Mouse (Mus musculus): ENCODE results near the gene Dclre1b. TPM values are rescaled to one million over a fixed set of nuclear protein-coding genes. Genes with fewer than 3 reads are reported as not detected.
A peak's percentile ranks its signal among the peaks of the same experiment; 100 is the strongest.
"Not testable (repeated sequence)": the region's sequence is repeated elsewhere in the genome, so short reads cannot be mapped to it uniquely, and the experiment has no call there.

Dclre1b gene
- polyA plus RNA-seq, 1 experiment, result 6.9 TPM

- H3K4me3 ChIP-seq (ENCODE audit: insufficient read depth, low read depth, low read length), result no peak overlapping the region
- no peaks in the 10 kb centered on the region for H3K4me1 ChIP-seq (ENCODE audit: control insufficient read depth, insufficient read depth, insufficient read length, low read length)
- H3K27ac ChIP-seq (replicated peaks; ENCODE audit: low read depth, low read length), result no peak overlapping the region
Measured at GRCm38 (mm10) chr3:103834001-103834400, 24.8 kb upstream of the Dclre1b start.

- no peak within 1 kb of the TSS for H3K27ac ChIP-seq (replicated peaks; ENCODE audit: low read depth, low read length)
- no peak within 1 kb of the TSS for H3K4me3 ChIP-seq (ENCODE audit: insufficient read depth, low read depth, low read length)
- no peaks in the 10 kb centered on the region for H3K4me1 ChIP-seq (ENCODE audit: control insufficient read depth, insufficient read depth, insufficient read length, low read length)
Measured at GRCm38 (mm10) chr3:103832426-103832825, 23.2 kb upstream of the Dclre1b start, which contains the start of gene Bcl2l15. Bcl2l15 (plus strand) TSS chr3:103832601.

- Histone ChIP-seq H3K4me3 (ENCODE audit: insufficient read depth, low read depth, low read length) (no peak overlapping the region), H3K27ac (replicated peaks; ENCODE audit: low read depth, low read length) (no peak overlapping the region), H3K4me1 (ENCODE audit: control insufficient read depth, insufficient read depth, insufficient read length, low read length) (no peaks in the 10 kb centered on the region)
Measured at GRCm38 (mm10) chr3:103831146-103831545, 21.9 kb upstream of the Dclre1b start.

- H3K4me3 ChIP-seq (ENCODE audit: insufficient read depth, low read depth, low read length); H3K4me1 ChIP-seq (ENCODE audit: control insufficient read depth, insufficient read depth, insufficient read length, low read length); H3K27ac ChIP-seq (replicated peaks; ENCODE audit: low read depth, low read length): not testable (repeated sequence)
Measured at GRCm38 (mm10) chr3:103830681-103831080, 21.4 kb upstream of the Dclre1b start.

- H3K4me3 ChIP-seq (ENCODE audit: insufficient read depth, low read depth, low read length), result no peak overlapping the region
- H3K4me1 ChIP-seq (ENCODE audit: control insufficient read depth, insufficient read depth, insufficient read length, low read length), result no peaks in the 10 kb centered on the region
- no peak overlapping the region for H3K27ac ChIP-seq (replicated peaks; ENCODE audit: low read depth, low read length)
Measured at GRCm38 (mm10) chr3:103829036-103829435, 19.8 kb upstream of the Dclre1b start.

- no peak overlapping the region for H3K4me3 ChIP-seq (ENCODE audit: insufficient read depth, low read depth, low read length)
- H3K4me1 ChIP-seq (ENCODE audit: control insufficient read depth, insufficient read depth, insufficient read length, low read length), result no peaks in the 10 kb centered on the region
- H3K27ac ChIP-seq (replicated peaks; ENCODE audit: low read depth, low read length), result no peak overlapping the region
Measured at GRCm38 (mm10) chr3:103827548-103827947, 18.3 kb upstream of the Dclre1b start.

GRCm38 (mm10) chr3:103810967-103811366 lies 1.7 kb upstream of the Dclre1b start:
- no peak overlapping the region for H3K4me3 ChIP-seq (ENCODE audit: insufficient read depth, low read depth, low read length)
- H3K27ac ChIP-seq (replicated peaks; ENCODE audit: low read depth, low read length), result no peak overlapping the region
- H3K4me1 ChIP-seq (ENCODE audit: control insufficient read depth, insufficient read depth, insufficient read length, low read length), result no peaks in the 10 kb centered on the region; the same call in 1 of the 2 replicates

GRCm38 (mm10) chr3:103809799-103810150 lies 531 bp upstream of the Dclre1b start:
- Histone ChIP-seq H3K4me3 (ENCODE audit: insufficient read depth, low read depth, low read length) (peak overlapping the region; percentile 85), H3K27ac (replicated peaks; ENCODE audit: low read depth, low read length) (peak overlapping the region; percentile 98), H3K4me1 (ENCODE audit: control insufficient read depth, insufficient read depth, insufficient read length, low read length) (peaks cover 3% of the 10 kb centered on the region)

GRCm38 (mm10) chr3:103805671-103806070 lies 3.6 kb downstream of the Dclre1b start:
- Histone ChIP-seq H3K4me1 (ENCODE audit: control insufficient read depth, insufficient read depth, insufficient read length, low read length) (peaks cover 27% of the 10 kb centered on the region), H3K27ac (replicated peaks; ENCODE audit: low read depth, low read length) (no peak overlapping the region), H3K4me3 (ENCODE audit: insufficient read depth, low read depth, low read length) (no peak overlapping the region)

- Histone ChIP-seq H3K4me3 (ENCODE audit: insufficient read depth, low read depth, low read length) (no peak overlapping the region), H3K4me1 (ENCODE audit: control insufficient read depth, insufficient read depth, insufficient read length, low read length) (peaks cover 27% of the 10 kb centered on the region), H3K27ac (replicated peaks; ENCODE audit: low read depth, low read length) (peak overlapping the region; percentile 85)
Measured at GRCm38 (mm10) chr3:103802861-103803260, 6.4 kb downstream of the Dclre1b start.

GRCm38 (mm10) chr3:103801631-103802531 lies 7.4 kb downstream of the Dclre1b start:
- Histone ChIP-seq H3K4me1 (ENCODE audit: control insufficient read depth, insufficient read depth, insufficient read length, low read length) (peaks cover 27% of the 10 kb centered on the region), H3K4me3 (ENCODE audit: insufficient read depth, low read depth, low read length) (peak overlapping the region; percentile 9; the same call in 1 of the 2 replicates), H3K27ac (replicated peaks; ENCODE audit: low read depth, low read length) (peak overlapping the region; percentile 97)

GRCm38 (mm10) chr3:103799507-103799906 lies 9.7 kb downstream of the Dclre1b start:
- H3K4me1 ChIP-seq (ENCODE audit: control insufficient read depth, insufficient read depth, insufficient read length, low read length), result peaks cover 22% of the 10 kb centered on the region
- H3K27ac ChIP-seq (replicated peaks; ENCODE audit: low read depth, low read length), result no peak overlapping the region
- no peak overlapping the region for H3K4me3 ChIP-seq (ENCODE audit: insufficient read depth, low read depth, low read length)

GRCm38 (mm10) chr3:103796389-103796788 lies 12.9 kb downstream of the Dclre1b start:
- Histone ChIP-seq H3K4me1 (ENCODE audit: control insufficient read depth, insufficient read depth, insufficient read length, low read length) (peaks cover 11% of the 10 kb centered on the region), H3K4me3 (ENCODE audit: insufficient read depth, low read depth, low read length) (no peak overlapping the region), H3K27ac (replicated peaks; ENCODE audit: low read depth, low read length) (no peak overlapping the region)

- H3K4me1 ChIP-seq (ENCODE audit: control insufficient read depth, insufficient read depth, insufficient read length, low read length), result peaks cover 15% of the 10 kb centered on the region
- peak overlapping the region; percentile 100 for H3K27ac ChIP-seq (replicated peaks; ENCODE audit: low read depth, low read length)
- H3K4me3 ChIP-seq (ENCODE audit: insufficient read depth, low read depth, low read length), result no peak overlapping the region
Measured at GRCm38 (mm10) chr3:103792566-103792965, 16.7 kb downstream of the Dclre1b start.

GRCm38 (mm10) chr3:103792111-103792406 lies 17.2 kb downstream of the Dclre1b start:
- H3K4me3 ChIP-seq (ENCODE audit: insufficient read depth, low read depth, low read length), result peak overlapping the region; percentile 83
- H3K4me1 ChIP-seq (ENCODE audit: control insufficient read depth, insufficient read depth, insufficient read length, low read length), result peaks cover 20% of the 10 kb centered on the region
- peak overlapping the region; percentile 100 for H3K27ac ChIP-seq (replicated peaks; ENCODE audit: low read depth, low read length)

Data from brown adipose tissue, adult 24 weeks (tissue).